Mouse (Mus musculus) forelimb bud, embryonic 11.5 days (tissue): ENCODE data around the gene Tekt4.

Experiments used
- DNase-seq: peaks from one replicate; pipeline ENCODE4 v3.0.0-alpha.2; 2012; ENCODE audit warnings: low read depth, low spot score

Tekt4 gene

GRCm38 (mm10) chr17:25474330-25475077 is 20.1 kb downstream of the Tekt4 start:
- peak; percentile 80 for DNase-seq

- DNase-seq: peak; percentile 83
Observed at GRCm38 (mm10) chr17:25475946-25476744, 21.7 kb downstream of the Tekt4 start.

- DNase-seq: no peak
Observed at GRCm38 (mm10) chr17:25480152-25480551, 25.7 kb downstream of the Tekt4 start.

GRCm38 (mm10) chr17:25480820-25481219 is 26.4 kb downstream of the Tekt4 start:
- no peak for DNase-seq

GRCm38 (mm10) chr17:25482092-25482491 is 27.7 kb downstream of the Tekt4 start:
- DNase-seq: no peak

GRCm38 (mm10) chr17:25497013-25497412 is 42.6 kb downstream of the Tekt4 start, which contains the start of gene Sstr5:
Sstr5 (minus strand) TSS chr17:25497288.
- peak; percentile 35 for DNase-seq

- DNase-seq: no peak
Observed at GRCm38 (mm10) chr17:25502599-25502998, 48.2 kb downstream of the Tekt4 start.

GRCm38 (mm10) chr17:25507799-25508198 is 53.4 kb downstream of the Tekt4 start:
- peak; percentile 79 for DNase-seq

GRCm38 (mm10) chr17:25508860-25509577 is 54.6 kb downstream of the Tekt4 start:
- DNase-seq: peak; percentile 42

- DNase-seq: no peak
Observed at GRCm38 (mm10) chr17:25510074-25510830, 55.8 kb downstream of the Tekt4 start.

- DNase-seq: no peak
Observed at GRCm38 (mm10) chr17:25511876-25512275, 57.5 kb downstream of the Tekt4 start.

GRCm38 (mm10) chr17:25514055-25514454 is 59.6 kb downstream of the Tekt4 start:
- DNase-seq: no peak

- no peak for DNase-seq
Observed at GRCm38 (mm10) chr17:25516315-25516714, 61.9 kb downstream of the Tekt4 start.

- no peak for DNase-seq
Observed at GRCm38 (mm10) chr17:25518144-25518543, 63.7 kb downstream of the Tekt4 start.

- no peak for DNase-seq
Observed at GRCm38 (mm10) chr17:25519511-25519910, 65.1 kb downstream of the Tekt4 start.

- DNase-seq: peak; percentile 25
Observed at GRCm38 (mm10) chr17:25520492-25520891, 66.1 kb downstream of the Tekt4 start.

GRCm38 (mm10) chr17:25522080-25522479 is 67.7 kb downstream of the Tekt4 start:
- DNase-seq: no peak
